Mouse (Mus musculus): ENCODE measurements around the gene Garem2. TPM values are rescaled to one million over a fixed set of nuclear protein-coding genes. Genes with fewer than 3 reads are reported as not detected.

Gene Garem2
- polyA plus RNA-seq, 1 experiment from 2014 or later = 8.6 TPM

DNA sequence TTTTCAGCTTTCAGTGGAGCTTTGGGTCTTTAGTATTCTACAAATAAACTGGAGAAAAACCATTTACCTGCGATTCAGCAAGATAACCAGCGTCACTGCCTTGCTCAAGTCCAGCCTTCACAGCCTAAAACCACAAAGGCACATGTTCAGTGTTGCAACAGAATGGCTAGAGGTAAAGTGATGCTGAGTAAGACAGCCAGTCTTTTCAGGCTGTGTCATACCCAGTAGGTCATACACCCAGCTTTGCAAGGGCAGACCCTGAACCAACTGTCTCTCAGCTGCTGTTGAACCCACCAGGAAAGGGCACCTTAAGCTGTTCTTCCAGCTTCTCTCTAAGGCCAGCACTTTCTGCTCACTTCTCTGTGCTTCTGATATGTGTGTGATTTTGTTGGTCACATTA is 27.2 kb downstream of the Garem2 start:
- H3K27me3 ChIP-seq (replicated peaks; ENCODE audit: control insufficient read depth, insufficient read depth, low read length) = no peaks in the 10 kb centered on the region
- no peaks in the 10 kb centered on the region for H3K9me3 ChIP-seq (ENCODE audit: control insufficient read depth, low read length)
- no peak overlapping the region for H3K4me3 ChIP-seq (ENCODE audit: low read length)
- no peak overlapping the region for H3K4me2 ChIP-seq (ENCODE audit: low read length)
- H3K4me1 ChIP-seq (ENCODE audit: control insufficient read depth, insufficient read depth, low read depth, low read length) = no peaks in the 10 kb centered on the region
- no peak overlapping the region for H3K9ac ChIP-seq (ENCODE audit: low read depth, low read length)
- no peak overlapping the region for H3K27ac ChIP-seq (ENCODE audit: low read depth, low read length)
- peaks cover 47% of the 10 kb centered on the region for H3K36me3 ChIP-seq (ENCODE audit: control insufficient read depth, insufficient read depth, low read length)
- WGBS = 98% methylated on average over 2 of the region's 2 CpGs
- ATAC-seq = no peak

DNA sequence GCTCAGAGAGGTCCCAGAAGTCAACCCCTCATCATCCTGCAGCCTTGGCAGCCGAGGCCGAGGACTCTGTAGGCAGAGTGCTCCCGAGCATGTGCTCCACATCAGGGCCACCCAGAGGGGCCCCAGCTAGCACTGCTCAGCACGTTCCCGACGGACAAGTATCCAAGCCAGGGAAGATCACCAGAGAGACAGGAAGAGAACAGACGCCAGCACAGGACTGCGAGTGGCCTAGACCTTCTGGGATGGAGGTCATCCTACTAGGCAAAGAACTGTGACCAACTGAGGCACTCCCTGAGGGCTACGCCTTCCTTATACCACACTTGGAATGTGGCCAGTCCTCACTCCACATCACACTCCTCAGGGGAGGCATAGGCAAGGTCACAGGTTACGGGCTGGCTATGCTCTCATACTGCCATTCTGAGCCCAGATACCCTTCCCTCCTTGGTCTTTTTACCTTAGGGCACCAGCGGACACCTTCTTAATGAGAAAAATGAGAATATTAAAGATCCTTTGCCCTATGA is 30.8 kb downstream of the Garem2 start:
- no peak for ATAC-seq
- WGBS = 96% methylated on average over 11 of the region's 11 CpGs

DNA sequence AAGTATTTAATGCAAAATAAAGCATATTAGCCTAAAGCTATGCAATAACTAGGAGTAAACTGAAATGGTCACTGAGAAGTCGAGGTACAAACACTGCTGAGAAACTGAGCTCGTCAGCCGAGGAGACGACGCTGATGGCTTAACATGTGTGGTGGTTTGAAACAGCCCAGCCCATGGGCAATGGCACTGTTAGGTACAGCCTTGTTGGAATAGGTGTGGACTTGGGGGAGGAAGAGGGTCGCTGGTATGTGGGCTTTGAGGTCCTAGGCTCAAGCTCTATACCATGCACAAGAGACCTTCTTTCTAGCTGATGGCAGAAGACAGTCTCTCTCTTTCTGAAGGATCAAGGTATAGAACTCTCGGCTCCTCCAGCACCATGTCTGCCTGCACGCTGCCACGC is 32.3 kb downstream of the Garem2 start:
- H3K9me3 ChIP-seq (ENCODE audit: control insufficient read depth, low read length) = no peaks in the 10 kb centered on the region
- no peak overlapping the region for H3K4me2 ChIP-seq (ENCODE audit: low read length)
- no peak overlapping the region for H3K4me3 ChIP-seq (ENCODE audit: low read length)
- H3K4me1 ChIP-seq (ENCODE audit: control insufficient read depth, insufficient read depth, low read depth, low read length) = no peaks in the 10 kb centered on the region
- no peak overlapping the region for H3K27ac ChIP-seq (ENCODE audit: low read depth, low read length)
- 90% methylated on average over 8 of the region's 9 CpGs for WGBS
- H3K9ac ChIP-seq (ENCODE audit: low read depth, low read length) = no peak overlapping the region
- no peak for ATAC-seq
- H3K36me3 ChIP-seq (ENCODE audit: control insufficient read depth, insufficient read depth, low read length) = peaks cover 40% of the 10 kb centered on the region
- no peaks in the 10 kb centered on the region for H3K27me3 ChIP-seq (replicated peaks; ENCODE audit: control insufficient read depth, insufficient read depth, low read length)

More for the DNA sequence above, 30.8 kb downstream of the Garem2 start:
- no peaks in the 10 kb centered on the region for H3K27me3 ChIP-seq (replicated peaks; ENCODE audit: control insufficient read depth, insufficient read depth, low read length)
- H3K9ac ChIP-seq (ENCODE audit: low read depth, low read length) = no peak overlapping the region
- no peak overlapping the region for H3K4me2 ChIP-seq (ENCODE audit: low read length)
- H3K27ac ChIP-seq (ENCODE audit: low read depth, low read length) = no peak overlapping the region
- H3K4me1 ChIP-seq (ENCODE audit: control insufficient read depth, insufficient read depth, low read depth, low read length) = no peaks in the 10 kb centered on the region
- no peaks in the 10 kb centered on the region for H3K9me3 ChIP-seq (ENCODE audit: control insufficient read depth, low read length)
- H3K4me3 ChIP-seq (ENCODE audit: low read length) = no peak overlapping the region
- peaks cover 41% of the 10 kb centered on the region for H3K36me3 ChIP-seq (ENCODE audit: control insufficient read depth, insufficient read depth, low read length)

DNA sequence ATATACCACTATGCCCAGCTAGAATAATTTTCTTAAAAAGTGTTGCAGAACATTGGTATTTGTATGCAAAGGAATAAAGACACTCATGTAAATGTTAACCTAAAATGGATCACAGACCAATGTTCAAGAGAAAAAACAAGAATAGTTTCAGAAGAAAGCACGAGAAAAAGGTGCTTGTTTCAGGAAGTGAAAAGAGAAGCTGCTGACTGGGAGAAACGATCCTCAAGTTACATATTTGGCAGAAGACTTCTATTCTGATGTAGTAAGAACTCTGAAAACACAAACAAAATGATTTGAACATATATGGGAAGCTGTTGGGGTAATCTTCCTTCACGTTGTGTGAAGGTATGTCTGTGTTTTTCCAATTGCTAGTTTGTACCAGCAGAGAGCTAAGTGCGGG is 33.2 kb downstream of the Garem2 start:
- Histone ChIP-seq H3K4me1 (ENCODE audit: control insufficient read depth, insufficient read depth, low read depth, low read length) (no peaks in the 10 kb centered on the region), H3K4me2 (ENCODE audit: low read length) (no peak overlapping the region), H3K36me3 (ENCODE audit: control insufficient read depth, insufficient read depth, low read length) (peaks cover 43% of the 10 kb centered on the region), H3K27me3 (replicated peaks; ENCODE audit: control insufficient read depth, insufficient read depth, low read length) (no peaks in the 10 kb centered on the region), H3K4me3 (ENCODE audit: low read length) (no peak overlapping the region), H3K9ac (ENCODE audit: low read depth, low read length) (no peak overlapping the region), H3K9me3 (ENCODE audit: control insufficient read depth, low read length) (no peaks in the 10 kb centered on the region), H3K27ac (ENCODE audit: low read depth, low read length) (no peak overlapping the region)
- 95% methylated on average over 4 of the region's 4 CpGs for WGBS
- ATAC-seq = no peak

DNA sequence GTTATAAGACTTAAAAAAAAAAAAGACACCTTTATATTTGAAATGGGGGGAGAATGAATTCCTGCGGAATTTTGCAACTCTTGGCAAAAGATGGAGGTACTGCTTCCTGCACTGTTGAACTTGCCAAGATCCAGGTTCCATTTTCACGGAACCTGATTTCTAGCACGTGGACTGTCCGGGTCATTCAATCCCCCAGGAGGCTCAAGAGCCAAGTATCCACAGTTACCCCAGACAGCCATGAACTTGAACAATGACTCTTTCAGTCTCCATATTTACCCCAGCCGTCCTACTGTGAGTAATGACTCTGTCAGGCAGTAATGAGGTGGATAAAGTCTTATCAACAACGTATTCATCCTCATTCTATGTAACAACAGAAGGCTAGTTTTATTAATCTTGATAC is 41.6 kb downstream of the Garem2 start:
- Histone ChIP-seq H3K4me3 (ENCODE audit: low read length) (no peak overlapping the region), H3K27me3 (replicated peaks; ENCODE audit: control insufficient read depth, insufficient read depth, low read length) (no peaks in the 10 kb centered on the region), H3K27ac (ENCODE audit: low read depth, low read length) (no peak overlapping the region), H3K36me3 (ENCODE audit: control insufficient read depth, insufficient read depth, low read length) (peaks cover 35% of the 10 kb centered on the region), H3K9me3 (ENCODE audit: control insufficient read depth, low read length) (no peaks in the 10 kb centered on the region), H3K4me1 (ENCODE audit: control insufficient read depth, insufficient read depth, low read depth, low read length) (peaks cover under 1% of the 10 kb centered on the region; the same call in 1 of the 2 replicates), H3K4me2 (ENCODE audit: low read length) (no peak overlapping the region), H3K9ac (ENCODE audit: low read depth, low read length) (no peak overlapping the region)
- WGBS = 81% methylated on average over 6 of the region's 6 CpGs
- ATAC-seq = no peak

DNA sequence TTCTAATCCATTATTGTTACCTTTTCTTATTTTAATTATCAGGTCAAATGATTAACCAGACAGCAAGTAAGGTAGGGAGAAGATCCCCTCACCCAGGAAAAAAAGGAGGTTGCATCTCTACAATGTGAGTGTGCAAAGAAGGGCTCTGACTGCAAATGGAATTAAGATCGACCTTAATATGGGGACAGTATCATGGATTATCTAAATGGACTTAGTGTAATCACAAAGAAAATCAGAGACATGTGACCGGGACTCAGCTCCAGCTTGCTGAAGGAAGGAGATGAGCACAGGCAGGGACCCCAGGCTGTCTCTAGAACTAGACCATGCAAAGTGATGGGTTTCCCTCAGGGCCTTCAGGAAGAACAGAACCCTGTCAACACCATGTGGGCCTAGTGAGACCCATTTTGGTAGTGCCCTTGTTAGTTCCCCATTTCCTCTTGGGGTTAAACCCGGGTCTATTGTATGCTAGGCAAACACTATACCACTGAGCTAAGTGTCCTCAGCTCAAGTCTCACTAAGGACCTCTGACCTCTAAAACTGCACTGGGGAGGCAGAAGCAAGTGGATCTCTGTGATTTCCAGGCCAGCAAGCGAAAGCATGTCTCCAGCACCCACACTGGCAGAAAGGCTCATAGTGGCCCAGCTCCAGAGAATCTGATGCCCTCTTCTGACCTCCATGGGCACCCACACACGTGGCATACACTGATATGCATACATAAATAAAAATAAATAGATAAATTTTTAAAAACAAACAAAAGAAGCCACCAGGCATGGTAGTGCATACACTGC is 43.4 kb downstream of the Garem2 start:
- H3K9ac ChIP-seq (ENCODE audit: low read depth, low read length) = no peak overlapping the region
- no peaks in the 10 kb centered on the region for H3K9me3 ChIP-seq (ENCODE audit: control insufficient read depth, low read length)
- ATAC-seq = no peak
- H3K4me2 ChIP-seq (ENCODE audit: low read length) = no peak overlapping the region
- peaks cover 7% of the 10 kb centered on the region for H3K4me1 ChIP-seq (ENCODE audit: control insufficient read depth, insufficient read depth, low read depth, low read length)
- peaks cover 25% of the 10 kb centered on the region for H3K36me3 ChIP-seq (ENCODE audit: control insufficient read depth, insufficient read depth, low read length)
- WGBS = 91% methylated on average over 5 of the region's 5 CpGs
- no peak overlapping the region for H3K27ac ChIP-seq (ENCODE audit: low read depth, low read length)
- H3K4me3 ChIP-seq (ENCODE audit: low read length) = no peak overlapping the region
- H3K27me3 ChIP-seq (replicated peaks; ENCODE audit: control insufficient read depth, insufficient read depth, low read length) = no peaks in the 10 kb centered on the region

DNA sequence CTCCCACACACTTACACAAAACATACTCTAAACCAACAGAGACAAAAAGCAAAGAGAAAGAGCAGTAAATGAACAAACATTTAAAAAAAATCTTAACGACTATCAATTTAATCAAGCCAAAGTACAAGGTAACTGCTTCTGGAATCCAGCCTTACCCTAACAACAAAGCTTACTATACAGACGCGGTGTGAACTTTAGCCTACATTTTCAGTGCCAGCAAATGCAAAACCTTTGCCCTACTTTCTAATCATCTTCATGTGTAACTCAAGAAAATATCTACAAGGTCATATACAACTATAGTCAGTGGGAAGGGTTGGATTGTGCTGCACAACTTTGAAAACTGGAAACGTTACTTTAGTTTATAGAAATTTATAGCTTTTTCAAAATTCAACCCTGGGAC is 47.0 kb downstream of the Garem2 start:
- H3K9ac ChIP-seq (ENCODE audit: low read depth, low read length) = no peak overlapping the region
- no peak overlapping the region for H3K4me2 ChIP-seq (ENCODE audit: low read length)
- no peak overlapping the region for H3K27ac ChIP-seq (ENCODE audit: low read depth, low read length)
- no peaks in the 10 kb centered on the region for H3K36me3 ChIP-seq (ENCODE audit: control insufficient read depth, insufficient read depth, low read length)
- no peaks in the 10 kb centered on the region for H3K9me3 ChIP-seq (ENCODE audit: control insufficient read depth, low read length)
- H3K4me1 ChIP-seq (ENCODE audit: control insufficient read depth, insufficient read depth, low read depth, low read length) = peaks cover 21% of the 10 kb centered on the region
- ATAC-seq = no peak
- WGBS = 66% methylated on average over 4 of the region's 4 CpGs
- no peak overlapping the region for H3K4me3 ChIP-seq (ENCODE audit: low read length)
- H3K27me3 ChIP-seq (replicated peaks; ENCODE audit: control insufficient read depth, insufficient read depth, low read length) = no peaks in the 10 kb centered on the region

DNA sequence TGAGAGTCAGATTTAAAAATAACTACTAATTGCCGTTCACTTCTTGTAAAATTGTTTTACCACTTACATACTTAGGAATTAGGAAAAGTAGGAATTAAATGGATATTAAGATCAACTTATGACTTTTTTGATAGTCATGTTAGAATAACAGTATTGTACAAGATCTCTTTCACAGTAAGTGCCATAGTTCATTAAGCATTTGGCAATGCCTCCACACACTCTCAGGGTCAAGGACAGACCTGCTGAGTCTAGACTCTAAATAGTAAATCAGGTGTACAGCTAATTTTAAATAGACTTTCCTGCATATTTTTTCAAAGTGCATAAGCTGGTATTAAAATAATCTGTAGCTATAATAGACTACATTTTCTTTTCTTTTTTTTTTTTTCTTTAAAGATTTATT is 47.5 kb downstream of the Garem2 start:
- Histone ChIP-seq H3K27ac (ENCODE audit: low read depth, low read length) (no peak overlapping the region), H3K9me3 (ENCODE audit: control insufficient read depth, low read length) (no peaks in the 10 kb centered on the region), H3K4me3 (ENCODE audit: low read length) (no peak overlapping the region), H3K4me2 (ENCODE audit: low read length) (no peak overlapping the region), H3K9ac (ENCODE audit: low read depth, low read length) (no peak overlapping the region), H3K4me1 (ENCODE audit: control insufficient read depth, insufficient read depth, low read depth, low read length) (peaks cover 21% of the 10 kb centered on the region), H3K27me3 (replicated peaks; ENCODE audit: control insufficient read depth, insufficient read depth, low read length) (no peaks in the 10 kb centered on the region), H3K36me3 (ENCODE audit: control insufficient read depth, insufficient read depth, low read length) (no peaks in the 10 kb centered on the region)
- ATAC-seq = no peak
- WGBS = 89% methylated on average over 1 of the region's 1 CpGs

DNA sequence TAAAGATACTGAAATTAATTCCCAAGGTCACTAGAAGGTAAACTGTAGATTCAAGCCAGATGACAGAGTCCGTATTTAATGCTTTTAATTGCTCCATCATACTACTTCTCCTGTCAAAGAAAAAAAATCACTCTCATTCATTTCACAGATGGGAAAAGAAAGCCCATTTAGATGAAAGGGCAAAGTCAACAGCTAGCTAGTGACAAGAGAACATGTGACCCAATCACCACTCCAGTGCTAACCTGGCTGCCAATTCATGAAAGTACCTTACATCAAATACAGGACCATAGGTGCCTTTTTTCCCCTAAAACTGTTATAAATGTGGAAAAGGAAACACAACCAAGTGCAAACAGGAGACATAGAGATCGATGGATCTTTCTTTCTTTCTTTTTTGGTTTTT is 48.3 kb downstream of the Garem2 start:
- Histone ChIP-seq H3K4me3 (ENCODE audit: low read length) (no peak overlapping the region), H3K9me3 (ENCODE audit: control insufficient read depth, low read length) (no peaks in the 10 kb centered on the region), H3K9ac (ENCODE audit: low read depth, low read length) (no peak overlapping the region), H3K4me2 (ENCODE audit: low read length) (no peak overlapping the region), H3K4me1 (ENCODE audit: control insufficient read depth, insufficient read depth, low read depth, low read length) (peaks cover 21% of the 10 kb centered on the region), H3K27ac (ENCODE audit: low read depth, low read length) (no peak overlapping the region), H3K27me3 (replicated peaks; ENCODE audit: control insufficient read depth, insufficient read depth, low read length) (no peaks in the 10 kb centered on the region), H3K36me3 (ENCODE audit: control insufficient read depth, insufficient read depth, low read length) (no peaks in the 10 kb centered on the region)
- WGBS = 88% methylated on average over 2 of the region's 2 CpGs
- ATAC-seq = no peak
